Mouse (Mus musculus): ENCODE results near the gene Adam20.
"Not testable (repeated sequence)": the region's sequence is repeated elsewhere in the genome, so short reads cannot be mapped to it uniquely, and the experiment has no call there.

Adam20 gene

GRCm38 (mm10) chr8:40792973-40793372, at the start of gene Adam20:
Adam20 (plus strand) TSS chr8:40793273.
- DNase-seq (ENCODE audit: inconsistent ontology term): not testable (repeated sequence)

GRCm38 (mm10) chr8:40751908-40752307, 41.2 kb upstream of the Adam20 start, which contains the start of gene Adam25:
Adam25 (plus strand) TSS chr8:40752208.
- not testable (repeated sequence) for DNase-seq (ENCODE audit: inconsistent ontology term)

- DNase-seq (ENCODE audit: inconsistent ontology term): no peak
Measured at GRCm38 (mm10) chr8:40783320-40783719, 9.8 kb upstream of the Adam20 start.

GRCm38 (mm10) chr8:40803379-40804079, 10.5 kb downstream of the Adam20 start:
- DNase-seq (ENCODE audit: inconsistent ontology term): no peak

Measured in Muller cell, postnatal 12 days (primary cell).